Mouse (Mus musculus) heart, adult 2 months (tissue): ENCODE results near the gene Prkcq. TPM values are rescaled to one million over a fixed set of nuclear protein-coding genes. Genes with fewer than 3 reads are reported as not detected.

Experiments
- DNase-seq, 2 experiments: peaks; one replicate each; pipeline ENCODE4 v3.0.0; 2021
- H3K27ac ChIP-seq: fragments of 200-600 bp; 2 replicates; pipeline ENCODE4 v1.8.1; 2022
- H3K27me3 ChIP-seq: fragments of 200-500 bp; 2 replicates; pipeline ENCODE4 v1.6.1; 2012; ENCODE audit warnings: mild to moderate bottlenecking, low read length, inconsistent platforms, mixed read lengths; ENCODE audit not compliant: control insufficient read depth, insufficient read depth
- H3K36me3 ChIP-seq: fragments of 200-500 bp; 2 replicates; pipeline ENCODE4 v1.6.1; 2012; ENCODE audit warnings: low read length, inconsistent platforms; ENCODE audit not compliant: control insufficient read depth, insufficient read depth
- H3K4me1 ChIP-seq: fragments of 200-500 bp; 2 replicates; pipeline ENCODE4 v1.6.1; 2011; ENCODE audit warnings: low read length; ENCODE audit not compliant: control insufficient read depth, insufficient read depth
- H3K4me3 ChIP-seq: fragments of 200-600 bp; 2 replicates; pipeline ENCODE4 v1.8.1; 2022
- H3K79me2 ChIP-seq: fragments of 200-500 bp; replicated peaks from 2 replicates; pipeline ENCODE4 v1.6.1; 2012; ENCODE audit warnings: mild to moderate bottlenecking, inconsistent platforms, low read length, moderate library complexity, mixed read lengths; ENCODE audit not compliant: control insufficient read depth, insufficient read depth
- H3K9ac ChIP-seq: fragments of 200-500 bp; 2 replicates; pipeline ENCODE4 v1.6.1; 2012; ENCODE audit warnings: low read depth, mild to moderate bottlenecking, control low read depth, inconsistent platforms, low read length, mixed read lengths
- CTCF ChIP-seq: fragments of 200-600 bp; IDR thresholded peaks from 2 replicates; pipeline ENCODE4 v1.8.1; 2022; ENCODE audit warnings: antibody characterized with exemption, mild to moderate bottlenecking, moderate library complexity
- EP300 ChIP-seq: fragments of 200-500 bp; IDR thresholded peaks from 2 replicates; pipeline ENCODE4 v1.6.1; 2011; ENCODE audit warnings: low read depth, low read length, control low read depth; ENCODE audit not compliant: insufficient read depth
- POLR2A ChIP-seq: fragments of 200-500 bp; IDR thresholded peaks from 2 replicates; pipeline ENCODE4 v1.6.1; 2011; ENCODE audit warnings: mild to moderate bottlenecking, low read depth, low read length, control low read depth; ENCODE audit not compliant: insufficient read depth
- WGBS: fragments of 180-500 bp; shearing (Covaris S2); methylation state at CpG from one replicate; pipeline ENCODE4 v1.1.7; 2018; 5-methylcytosine and 5-hydroxymethylcytosine counted together
- intact Hi-C: fragments of 180-260 bp; cut with DNase I; formaldehyde crosslinking; loops from one replicate; pipeline ENCODE4 v1.15.1; 2025
- polyA plus RNA-seq: library from polyadenylated mRNA; depleted of rRNA; stranded (reverse); fragments of >200 nt; gene quantifications from 2 replicates; pipeline ENCODE4 v1.2.3, GENCODE M21; 2012
- total RNA-seq, 2 experiments: library from RNA; stranded (reverse); gene quantifications; 2 replicates each; pipeline ENCODE4 v1.2.3; 2021

Prkcq gene
- total and polyA plus RNA-seq, 3 experiments, result 1.1 to 3.3 (median 2.6) TPM

DNA sequence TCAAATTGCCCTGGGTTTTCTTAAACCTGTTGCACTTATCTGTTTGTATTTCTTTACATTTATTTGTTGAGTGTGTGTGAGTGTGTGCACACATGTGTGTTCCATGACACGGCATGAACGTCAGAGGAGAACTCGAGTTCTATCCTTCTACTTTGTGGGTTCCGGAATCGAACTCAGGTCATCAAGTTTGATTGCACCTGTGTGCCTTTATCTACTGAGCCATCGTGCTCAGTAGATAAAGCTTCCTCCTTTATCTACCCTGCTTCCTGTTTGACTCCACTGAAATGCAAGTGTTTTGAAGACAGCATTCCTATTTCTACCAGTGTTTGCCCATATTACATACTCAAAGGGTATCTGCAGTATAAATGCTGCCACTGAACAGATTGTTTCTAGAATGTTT is 33.8 kb downstream of the Prkcq start:
- no peak overlapping the region for H3K9ac ChIP-seq
- H3K4me1 ChIP-seq, result no peaks in the 10 kb centered on the region
- no peak for DNase-seq
- H3K27me3 ChIP-seq, result no peaks in the 10 kb centered on the region
- H3K79me2 ChIP-seq, result no peaks in the 10 kb centered on the region
- intact Hi-C loops, result no loop called here
- H3K4me3 ChIP-seq, result no peak overlapping the region
- H3K27ac ChIP-seq, result no peak overlapping the region
- no peaks in the 10 kb centered on the region for H3K36me3 ChIP-seq
- TF ChIP-seq EP300, result no peak
- TF ChIP-seq POLR2A, result no peak
- 81% methylated on average over 6 of the region's 6 CpGs for WGBS

DNA sequence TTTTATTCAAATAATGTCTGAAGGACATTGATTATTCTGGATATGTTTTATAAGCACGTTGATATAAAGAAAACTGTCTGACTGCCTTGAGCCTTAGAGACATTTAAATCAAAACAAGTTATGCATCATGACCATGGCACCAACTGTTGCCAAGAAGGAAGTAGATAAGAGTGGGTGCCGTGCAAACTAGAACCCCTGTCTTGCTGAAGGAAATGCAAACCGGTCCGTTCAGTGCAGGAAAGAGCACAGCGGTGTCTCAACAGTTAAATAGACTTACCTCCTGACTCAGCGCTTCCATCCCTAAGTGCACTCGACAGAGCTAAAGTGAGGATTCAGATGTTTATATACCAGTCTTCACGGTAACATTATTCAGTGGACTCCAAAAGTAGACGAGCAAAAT is 36.4 kb downstream of the Prkcq start:
- TF ChIP-seq EP300 (no peak), CTCF (no peak), POLR2A (no peak)
- H3K36me3 ChIP-seq, result no peaks in the 10 kb centered on the region
- no peak overlapping the region for H3K27ac ChIP-seq
- H3K79me2 ChIP-seq, result no peaks in the 10 kb centered on the region
- WGBS, result 58% methylated on average over 9 of the region's 9 CpGs
- H3K4me1 ChIP-seq, result no peaks in the 10 kb centered on the region
- no peak overlapping the region for H3K4me3 ChIP-seq
- no peaks in the 10 kb centered on the region for H3K27me3 ChIP-seq
- intact Hi-C loops, result no loop called here
- no peak for DNase-seq
- no peak overlapping the region for H3K9ac ChIP-seq

DNA sequence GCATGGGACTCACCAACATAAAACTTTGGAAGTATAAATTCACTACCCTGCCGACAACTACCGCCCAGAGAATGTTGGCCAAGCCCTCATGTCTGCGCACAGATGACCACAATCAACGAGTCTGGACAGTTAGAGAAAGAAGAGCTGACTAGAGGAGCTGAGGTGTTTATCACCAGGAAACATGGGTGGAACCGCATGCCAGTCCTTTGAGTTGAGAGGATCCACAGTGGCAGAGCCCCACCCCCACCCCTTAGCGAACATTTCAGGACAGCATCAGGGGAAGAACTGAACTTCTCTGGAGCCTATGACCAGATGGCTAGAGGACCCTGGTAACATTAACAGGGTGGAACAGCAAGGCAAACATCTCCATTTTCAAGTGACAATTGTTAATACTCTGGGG is 37.4 kb downstream of the Prkcq start:
- Histone ChIP-seq H3K4me3 (no peak overlapping the region), H3K27me3 (no peaks in the 10 kb centered on the region), H3K36me3 (no peaks in the 10 kb centered on the region), H3K27ac (no peak overlapping the region), H3K4me1 (no peaks in the 10 kb centered on the region), H3K79me2 (no peaks in the 10 kb centered on the region), H3K9ac (no peak overlapping the region)
- intact Hi-C loops, result no loop called here
- no peak for DNase-seq
- 68% methylated on average over 6 of the region's 6 CpGs for WGBS
- no peak for TF ChIP-seq CTCF

DNA sequence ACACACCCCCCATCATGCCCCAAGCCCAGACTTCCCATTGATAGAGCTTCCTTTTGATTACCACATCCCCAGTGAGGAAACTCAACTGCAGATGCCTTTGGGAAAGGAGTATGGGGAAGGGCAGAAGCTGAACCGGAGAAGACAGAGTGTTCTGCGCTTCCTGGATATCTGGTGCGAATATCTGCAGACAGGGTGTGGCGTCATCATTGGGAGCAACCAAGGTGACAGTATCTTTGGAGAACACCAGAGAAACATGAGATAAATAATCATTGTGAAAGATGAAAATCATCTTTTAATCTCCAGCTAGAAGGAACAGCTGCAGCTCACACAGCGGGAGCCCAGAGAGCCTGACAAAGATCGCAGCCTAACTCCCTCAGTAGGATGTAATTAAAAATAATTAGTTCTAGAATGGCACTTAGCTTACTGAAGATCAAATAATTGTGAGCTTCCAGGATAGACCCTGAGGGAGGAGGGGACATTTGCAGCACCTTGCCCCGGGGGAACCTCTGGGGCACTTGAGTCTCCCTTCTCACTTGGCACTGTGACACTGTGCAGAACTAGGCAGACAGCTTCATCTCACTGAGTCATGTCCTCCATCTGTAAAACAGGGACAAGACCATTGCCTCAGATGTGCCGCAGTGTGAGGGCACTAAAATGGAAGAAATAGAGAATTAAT is 38.5 kb downstream of the Prkcq start:
- WGBS, result 60% methylated on average over 8 of the region's 8 CpGs
- Histone ChIP-seq H3K4me3 (no peak overlapping the region), H3K79me2 (no peaks in the 10 kb centered on the region)

DNA sequence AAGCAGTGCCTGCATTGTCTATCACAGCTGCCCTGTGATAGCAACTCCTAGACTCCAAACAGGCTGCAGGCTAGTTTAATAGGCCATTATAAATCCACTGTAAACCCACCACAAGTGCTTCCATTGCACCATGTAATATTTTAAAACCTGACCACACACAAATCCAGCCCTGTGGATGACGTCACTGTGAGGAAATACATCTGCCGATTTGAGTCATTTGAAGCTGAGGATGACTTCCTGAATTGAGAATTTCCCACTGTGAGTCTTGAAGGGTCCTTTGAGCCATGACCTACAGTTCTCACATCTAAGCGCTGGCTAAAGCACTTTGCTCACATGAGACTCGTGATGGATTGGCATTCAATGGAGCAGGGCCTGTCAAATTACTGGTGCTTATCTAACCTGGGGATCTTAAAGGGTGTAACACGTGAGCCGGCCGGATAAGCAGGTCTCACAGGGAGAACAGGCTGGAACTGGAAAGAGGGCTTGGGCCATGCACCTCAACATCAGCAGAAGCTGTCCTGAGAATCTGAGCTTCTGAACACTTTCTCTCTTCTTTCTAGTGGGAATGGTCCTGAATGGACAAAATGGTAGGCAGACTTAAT is 40.2 kb downstream of the Prkcq start:
- Histone ChIP-seq H3K79me2 (no peaks in the 10 kb centered on the region), H3K4me3 (no peak overlapping the region), H3K36me3 (no peaks in the 10 kb centered on the region), H3K27me3 (no peaks in the 10 kb centered on the region), H3K9ac (no peak overlapping the region), H3K27ac (no peak overlapping the region), H3K4me1 (no peaks in the 10 kb centered on the region)
- intact Hi-C loops, result no loop called here
- DNase-seq, result no peak
- TF ChIP-seq POLR2A (no peak), EP300 (no peak), CTCF (no peak)
- 55% methylated on average over 7 of the region's 7 CpGs for WGBS

More for the DNA sequence above, 38.5 kb downstream of the Prkcq start:
- no peaks in the 10 kb centered on the region for H3K4me1 ChIP-seq
- no peaks in the 10 kb centered on the region for H3K27me3 ChIP-seq
- no peak overlapping the region for H3K9ac ChIP-seq
- H3K27ac ChIP-seq, result no peak overlapping the region
- no peak for TF ChIP-seq POLR2A
- TF ChIP-seq EP300, result no peak
- TF ChIP-seq CTCF, result no peak
- no peaks in the 10 kb centered on the region for H3K36me3 ChIP-seq
- DNase-seq, result no peak
- intact Hi-C loops, result no loop called here

DNA sequence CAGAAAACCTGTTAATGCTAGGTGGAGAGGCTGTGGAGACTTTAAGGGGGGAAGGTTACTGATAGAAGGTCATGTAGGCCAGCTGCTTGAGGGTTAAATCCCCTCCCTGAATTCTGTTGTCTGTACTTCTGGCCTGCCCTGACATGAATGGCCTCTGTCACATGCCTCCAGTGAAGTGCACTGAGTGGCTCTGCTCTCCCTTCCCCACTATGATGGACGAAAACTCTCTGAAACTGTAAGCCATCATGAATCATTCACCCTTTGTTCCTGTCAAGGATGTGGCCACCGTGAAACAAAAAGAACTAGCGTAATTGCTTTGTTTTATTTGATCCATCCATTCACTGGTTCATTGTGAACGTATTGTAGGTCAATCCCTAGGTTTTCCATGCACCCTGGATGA is 44.5 kb downstream of the Prkcq start:
- WGBS, result 76% methylated on average over 4 of the region's 4 CpGs
- no peaks in the 10 kb centered on the region for H3K79me2 ChIP-seq
- no peaks in the 10 kb centered on the region for H3K36me3 ChIP-seq
- no peak overlapping the region for H3K4me3 ChIP-seq
- TF ChIP-seq EP300 (no peak), POLR2A (no peak), CTCF (no peak)
- H3K9ac ChIP-seq, result no peak overlapping the region
- H3K27ac ChIP-seq, result no peak overlapping the region
- no peaks in the 10 kb centered on the region for H3K27me3 ChIP-seq
- no peak for DNase-seq
- peaks cover 1% of the 10 kb centered on the region; the same call in 1 of the 2 replicates for H3K4me1 ChIP-seq
- intact Hi-C loops, result no loop called here
